Mouse (Mus musculus) lung, postnatal 25 days (tissue): ENCODE results near the gene Pamr1.

Source experiments
- DNase-seq: peaks from one replicate; pipeline ENCODE4 v3.0.0; 2022; ENCODE audit warnings: low spot score

Pamr1 gene

GRCm38 (mm10) chr2:102549611-102550266 lies at the start of gene Pamr1:
Pamr1 (plus strand) TSS chr2:102550012.
- DNase-seq = no peak

GRCm38 (mm10) chr2:102507633-102508032 lies 42.2 kb upstream of the Pamr1 start:
- peak; percentile 3 for DNase-seq

- DNase-seq = no peak
Observed at GRCm38 (mm10) chr2:102508154-102508553, 41.7 kb upstream of the Pamr1 start.

GRCm38 (mm10) chr2:102519956-102520355 lies 29.9 kb upstream of the Pamr1 start:
- DNase-seq = no peak

- no peak for DNase-seq
Observed at GRCm38 (mm10) chr2:102527563-102527962, 22.2 kb upstream of the Pamr1 start.

- no peak for DNase-seq
Observed at GRCm38 (mm10) chr2:102533437-102533836, 16.4 kb upstream of the Pamr1 start.

GRCm38 (mm10) chr2:102536766-102537165 lies 13.0 kb upstream of the Pamr1 start:
- no peak for DNase-seq

- no peak for DNase-seq
Observed at GRCm38 (mm10) chr2:102540438-102541230, 9.2 kb upstream of the Pamr1 start.

GRCm38 (mm10) chr2:102541404-102542125 lies 8.2 kb upstream of the Pamr1 start:
- DNase-seq = no peak

GRCm38 (mm10) chr2:102543961-102544719 lies 5.7 kb upstream of the Pamr1 start:
- DNase-seq = no peak

- no peak for DNase-seq
Observed at GRCm38 (mm10) chr2:102550910-102551582, 1.2 kb downstream of the Pamr1 start.

GRCm38 (mm10) chr2:102551594-102551993 lies 1.8 kb downstream of the Pamr1 start:
- no peak for DNase-seq

GRCm38 (mm10) chr2:102552095-102552537 lies 2.3 kb downstream of the Pamr1 start:
- DNase-seq = peak; percentile 26

GRCm38 (mm10) chr2:102557085-102557484 lies 7.3 kb downstream of the Pamr1 start:
- DNase-seq = no peak

- peak; percentile 57 for DNase-seq
Observed at GRCm38 (mm10) chr2:102558965-102559364, 9.2 kb downstream of the Pamr1 start.

GRCm38 (mm10) chr2:102563848-102564247 lies 14.0 kb downstream of the Pamr1 start:
- DNase-seq = no peak

GRCm38 (mm10) chr2:102579248-102579647 lies 29.4 kb downstream of the Pamr1 start:
- no peak for DNase-seq

- DNase-seq = peak; percentile 32
Observed at GRCm38 (mm10) chr2:102589977-102590376, 40.2 kb downstream of the Pamr1 start.

- DNase-seq = peak; percentile 7
Observed at GRCm38 (mm10) chr2:102594535-102594934, 44.7 kb downstream of the Pamr1 start.

GRCm38 (mm10) chr2:102595395-102596130 lies 45.8 kb downstream of the Pamr1 start:
- no peak for DNase-seq
